Mouse (Mus musculus): Measurements from ENCODE around the gene Polg. TPM values are rescaled to one million over a fixed set of nuclear protein-coding genes. Genes with fewer than 3 reads are reported as not detected.

Gene Polg
- total and polyA plus RNA-seq, 3 experiments: 40.6 to 152 (median 87.4) TPM

DNA sequence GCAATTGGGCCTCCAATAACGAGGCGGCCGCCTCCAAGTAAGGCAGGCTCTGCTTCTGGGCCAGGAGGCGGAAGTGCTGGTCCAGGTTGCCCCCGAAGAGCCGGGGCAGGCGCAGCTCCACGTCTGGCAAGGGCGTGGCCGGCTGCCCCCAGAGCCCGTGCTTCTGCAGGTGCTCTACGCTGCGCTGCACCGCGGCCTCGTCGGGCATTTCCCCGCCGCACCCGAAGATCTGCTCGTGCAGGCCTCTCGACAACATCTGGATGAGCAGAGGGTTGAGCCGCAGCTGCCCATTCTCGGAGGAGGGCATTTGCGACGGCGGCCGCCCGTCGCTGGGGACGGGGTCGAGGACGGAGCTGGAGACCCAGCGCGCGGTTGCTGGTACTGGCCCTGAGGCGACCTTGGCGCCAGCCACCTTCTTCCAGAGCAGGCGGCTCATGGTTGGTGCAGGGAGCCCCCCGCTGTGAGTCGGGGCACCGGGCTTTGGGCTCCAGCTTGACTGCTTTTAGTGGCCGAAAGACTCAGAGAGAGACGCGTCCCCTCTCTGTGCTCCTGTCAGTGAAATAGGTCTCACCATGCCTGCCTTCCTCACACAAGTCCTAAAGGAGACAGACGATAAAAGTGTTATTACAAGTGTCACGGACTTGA, 1.3 kb downstream of the Polg start:
- no peak for TF ChIP-seq GATA1 (IDR thresholded peaks at IDR 0.05; ENCODE audit: borderline replicate concordance, low read length)
- TF ChIP-seq POLR2AphosphoS5 (IDR thresholded peaks at IDR 0.05; ENCODE audit: insufficient replicate concordance, low read depth, low read length): no peak
- no peak for TF ChIP-seq GATA2 (IDR thresholded peaks at IDR 0.05; ENCODE audit: borderline replicate concordance, low read depth, low read length)
- no peak for TF ChIP-seq CTCF (IDR thresholded peaks at IDR 0.05; ENCODE audit: low read depth, low read length)
- no peak for TF ChIP-seq TAL1 (conservative IDR thresholded peaks at IDR 0.05; ENCODE audit: low read depth, low read length)
- H3K36me3 ChIP-seq (replicated peaks): peaks cover 49% of the 10 kb centered on the region
- ATAC-seq (ENCODE audit: extremely low read depth, insufficient number of reproducible peaks, low FRiP score, poor library complexity, severe bottlenecking) (no peak), DNase-seq (ENCODE audit: low spot score) (peak; percentile 64)
- H3K4me3 ChIP-seq (ENCODE audit: low read depth, low read length): peak overlapping the region; percentile 85
- H3K27me3 ChIP-seq (ENCODE audit: insufficient read depth, low read length): no peaks in the 10 kb centered on the region
- H3K4me1 ChIP-seq (ENCODE audit: insufficient read depth, low read depth, low read length): peaks cover 74% of the 10 kb centered on the region
- H3K9me3 ChIP-seq (replicated peaks): no peaks in the 10 kb centered on the region

DNA sequence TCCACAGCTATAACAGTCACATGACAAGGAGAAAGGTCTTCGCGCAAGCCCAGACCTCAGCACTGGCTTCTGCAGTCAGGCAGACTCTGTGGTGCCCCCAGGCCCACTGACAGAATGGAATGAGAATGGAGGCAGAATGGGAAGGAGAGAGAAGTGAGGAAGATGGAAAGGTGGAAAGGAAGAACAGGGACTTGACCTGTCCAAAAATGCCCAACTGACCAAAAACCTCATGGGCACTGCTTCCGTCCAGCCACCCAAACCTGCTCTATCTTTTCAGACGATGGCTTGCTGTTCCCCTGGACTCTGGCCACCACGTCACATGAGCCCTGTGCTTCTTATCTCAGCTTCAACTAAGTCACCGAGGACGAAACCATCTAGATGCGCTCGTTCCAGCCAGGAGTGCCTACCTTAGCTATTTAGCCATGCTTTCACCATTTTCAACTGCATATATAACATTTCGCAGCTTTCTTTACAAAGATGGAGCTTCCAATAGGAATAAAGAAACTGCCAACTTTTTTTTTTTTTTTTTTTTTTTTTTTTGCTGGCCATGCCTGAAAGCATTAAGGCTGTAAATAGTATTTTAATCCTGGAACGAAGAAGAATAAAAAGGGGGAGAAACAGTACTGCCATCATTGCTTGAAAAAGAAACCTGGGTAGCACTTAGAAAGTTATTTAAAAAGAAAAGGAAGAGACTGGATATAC, 2.6 kb downstream of the Polg start:
- H3K36me3 ChIP-seq (replicated peaks): peaks cover 63% of the 10 kb centered on the region
- no peak for DNase-seq (ENCODE audit: low spot score)
- H3K9me3 ChIP-seq (replicated peaks): no peaks in the 10 kb centered on the region
- no peak for ATAC-seq (ENCODE audit: extremely low read depth, insufficient number of reproducible peaks, low FRiP score, poor library complexity, severe bottlenecking)
- no peaks in the 10 kb centered on the region for H3K27me3 ChIP-seq (ENCODE audit: insufficient read depth, low read length)
- peaks cover 61% of the 10 kb centered on the region for H3K4me1 ChIP-seq (ENCODE audit: insufficient read depth, low read depth, low read length)
- peak overlapping the region; percentile 52; the same call in 1 of the 2 replicates for H3K4me3 ChIP-seq (ENCODE audit: low read depth, low read length)
- TF ChIP-seq GATA1 (IDR thresholded peaks at IDR 0.05; ENCODE audit: borderline replicate concordance, low read length) (no peak), GATA2 (IDR thresholded peaks at IDR 0.05; ENCODE audit: borderline replicate concordance, low read depth, low read length) (no peak), TAL1 (conservative IDR thresholded peaks at IDR 0.05; ENCODE audit: low read depth, low read length) (no peak), POLR2AphosphoS5 (IDR thresholded peaks at IDR 0.05; ENCODE audit: insufficient replicate concordance, low read depth, low read length) (no peak), CTCF (IDR thresholded peaks at IDR 0.05; ENCODE audit: low read depth, low read length) (no peak)

DNA sequence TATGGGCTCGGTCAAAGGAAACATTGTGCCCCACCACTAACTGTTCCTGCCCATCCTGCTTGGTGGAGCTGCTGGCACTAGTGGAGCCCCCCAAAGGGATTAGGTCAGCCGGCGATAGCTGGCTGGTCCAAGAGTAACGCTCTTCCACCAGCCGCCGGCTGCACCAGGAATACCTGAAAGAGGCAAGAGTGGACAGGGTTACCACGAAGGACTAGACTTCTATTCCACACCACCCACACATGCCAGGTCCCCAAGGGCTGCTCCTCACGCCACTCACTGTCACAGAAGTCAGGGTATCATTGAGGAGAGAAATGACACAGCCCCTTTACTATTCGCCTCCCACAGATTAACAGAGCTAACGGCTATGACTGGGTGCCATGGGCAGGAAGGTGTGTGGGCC, 4.4 kb downstream of the Polg start:
- Histone ChIP-seq H3K4me3 (ENCODE audit: low read depth, low read length) (no peak overlapping the region), H3K36me3 (replicated peaks) (peaks cover 81% of the 10 kb centered on the region), H3K4me1 (ENCODE audit: insufficient read depth, low read depth, low read length) (peaks cover 46% of the 10 kb centered on the region), H3K9me3 (replicated peaks) (no peaks in the 10 kb centered on the region), H3K27me3 (ENCODE audit: insufficient read depth, low read length) (no peaks in the 10 kb centered on the region)
- TF ChIP-seq GATA2 (IDR thresholded peaks at IDR 0.05; ENCODE audit: borderline replicate concordance, low read depth, low read length): no peak
- TF ChIP-seq GATA1 (IDR thresholded peaks at IDR 0.05; ENCODE audit: borderline replicate concordance, low read length): no peak
- no peak for TF ChIP-seq TAL1 (conservative IDR thresholded peaks at IDR 0.05; ENCODE audit: low read depth, low read length)
- no peak for TF ChIP-seq CTCF (IDR thresholded peaks at IDR 0.05; ENCODE audit: low read depth, low read length)
- TF ChIP-seq POLR2AphosphoS5 (IDR thresholded peaks at IDR 0.05; ENCODE audit: insufficient replicate concordance, low read depth, low read length): no peak
- DNase-seq (ENCODE audit: low spot score): no peak
- ATAC-seq (ENCODE audit: extremely low read depth, insufficient number of reproducible peaks, low FRiP score, poor library complexity, severe bottlenecking): no peak

DNA sequence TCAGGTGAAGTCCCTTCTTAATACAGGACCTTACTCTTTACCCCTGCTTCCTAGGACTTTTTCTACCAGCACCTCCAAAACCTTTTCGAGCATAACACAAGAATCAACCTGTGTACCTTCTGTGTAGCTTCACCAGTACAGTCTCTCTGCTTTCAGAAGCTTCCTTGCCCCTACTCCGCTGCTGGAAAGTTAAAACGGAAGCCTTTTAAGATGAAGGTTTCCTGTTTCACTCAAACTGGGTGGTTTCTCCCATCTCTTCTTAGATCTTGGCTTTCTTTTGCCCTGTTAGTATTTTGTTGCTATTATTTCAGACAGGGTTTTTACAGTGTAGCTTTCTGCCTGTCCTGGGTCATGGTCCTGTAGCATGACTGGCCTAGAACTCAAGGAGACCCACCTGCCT, 18.7 kb downstream of the Polg start:
- Histone ChIP-seq H3K4me1 (ENCODE audit: insufficient read depth, low read depth, low read length) (no peaks in the 10 kb centered on the region; the same call in 1 of the 2 replicates), H3K4me3 (ENCODE audit: low read depth, low read length) (no peak overlapping the region), H3K27me3 (ENCODE audit: insufficient read depth, low read length) (no peaks in the 10 kb centered on the region), H3K9me3 (replicated peaks) (no peaks in the 10 kb centered on the region), H3K36me3 (replicated peaks) (peaks cover 100% of the 10 kb centered on the region)
- ATAC-seq (ENCODE audit: extremely low read depth, insufficient number of reproducible peaks, low FRiP score, poor library complexity, severe bottlenecking) (no peak), DNase-seq (ENCODE audit: low spot score) (no peak)
- TF ChIP-seq POLR2AphosphoS5 (IDR thresholded peaks at IDR 0.05; ENCODE audit: insufficient replicate concordance, low read depth, low read length) (no peak), GATA1 (IDR thresholded peaks at IDR 0.05; ENCODE audit: borderline replicate concordance, low read length) (no peak), TAL1 (conservative IDR thresholded peaks at IDR 0.05; ENCODE audit: low read depth, low read length) (no peak), CTCF (IDR thresholded peaks at IDR 0.05; ENCODE audit: low read depth, low read length) (no peak), GATA2 (IDR thresholded peaks at IDR 0.05; ENCODE audit: borderline replicate concordance, low read depth, low read length) (no peak)

DNA sequence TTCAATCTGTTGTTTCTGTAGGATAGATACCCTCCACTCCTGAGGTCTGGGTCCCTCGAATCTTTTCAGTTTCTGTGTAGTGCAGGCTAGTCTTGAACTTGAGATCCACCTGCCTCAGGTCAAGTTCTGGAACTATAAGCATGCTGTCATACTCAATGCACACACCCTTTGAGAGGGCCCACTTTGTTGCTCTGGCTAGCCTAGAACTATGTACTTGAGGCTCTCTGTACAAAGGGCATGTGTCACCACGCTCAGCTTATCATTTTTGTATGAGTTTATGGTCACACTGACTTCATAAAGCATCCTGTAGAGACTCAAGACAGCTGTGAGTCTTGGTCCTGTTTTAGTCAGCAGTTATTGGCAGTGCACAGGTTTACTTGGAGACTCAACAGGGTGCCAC, 19.1 kb downstream of the Polg start:
- no peak overlapping the region for H3K4me3 ChIP-seq (ENCODE audit: low read depth, low read length)
- no peaks in the 10 kb centered on the region for H3K27me3 ChIP-seq (ENCODE audit: insufficient read depth, low read length)
- no peaks in the 10 kb centered on the region for H3K9me3 ChIP-seq (replicated peaks)
- no peak for ATAC-seq (ENCODE audit: extremely low read depth, insufficient number of reproducible peaks, low FRiP score, poor library complexity, severe bottlenecking)
- no peak for TF ChIP-seq POLR2AphosphoS5 (IDR thresholded peaks at IDR 0.05; ENCODE audit: insufficient replicate concordance, low read depth, low read length)
- no peak for TF ChIP-seq TAL1 (conservative IDR thresholded peaks at IDR 0.05; ENCODE audit: low read depth, low read length)
- no peak for TF ChIP-seq CTCF (IDR thresholded peaks at IDR 0.05; ENCODE audit: low read depth, low read length)
- TF ChIP-seq GATA1 (IDR thresholded peaks at IDR 0.05; ENCODE audit: borderline replicate concordance, low read length): no peak
- TF ChIP-seq GATA2 (IDR thresholded peaks at IDR 0.05; ENCODE audit: borderline replicate concordance, low read depth, low read length): no peak
- peaks cover 99% of the 10 kb centered on the region for H3K36me3 ChIP-seq (replicated peaks)
- no peaks in the 10 kb centered on the region; the same call in 1 of the 2 replicates for H3K4me1 ChIP-seq (ENCODE audit: insufficient read depth, low read depth, low read length)
- no peak for DNase-seq (ENCODE audit: low spot score)

DNA sequence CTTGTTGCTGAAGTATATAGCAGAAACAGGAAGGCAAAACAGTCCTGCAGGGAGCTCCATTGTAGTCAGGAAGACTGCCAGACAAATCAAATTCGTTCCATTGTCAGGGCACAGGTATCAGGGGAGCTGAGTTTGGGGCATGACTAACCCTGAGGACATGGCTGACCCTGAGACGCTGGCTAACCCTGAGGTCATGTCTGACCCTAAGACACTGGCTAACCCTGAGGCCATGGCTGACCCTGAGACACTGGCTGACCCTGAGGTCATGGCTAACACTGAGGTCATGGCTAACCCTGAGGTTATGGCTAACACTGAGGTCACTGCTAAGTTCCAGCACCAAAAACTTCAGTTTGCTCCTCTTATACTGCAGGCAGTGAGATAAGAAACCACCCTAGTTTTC, 26.1 kb downstream of the Polg start:
- H3K9me3 ChIP-seq (replicated peaks): no peaks in the 10 kb centered on the region
- H3K27me3 ChIP-seq (ENCODE audit: insufficient read depth, low read length): no peaks in the 10 kb centered on the region
- H3K36me3 ChIP-seq (replicated peaks): peaks cover 87% of the 10 kb centered on the region
- ATAC-seq (ENCODE audit: extremely low read depth, insufficient number of reproducible peaks, low FRiP score, poor library complexity, severe bottlenecking): no peak
- no peak overlapping the region for H3K4me3 ChIP-seq (ENCODE audit: low read depth, low read length)
- no peak for DNase-seq (ENCODE audit: low spot score)
- TF ChIP-seq POLR2AphosphoS5 (IDR thresholded peaks at IDR 0.05; ENCODE audit: insufficient replicate concordance, low read depth, low read length): no peak
- TF ChIP-seq GATA1 (IDR thresholded peaks at IDR 0.05; ENCODE audit: borderline replicate concordance, low read length): no peak
- TF ChIP-seq CTCF (IDR thresholded peaks at IDR 0.05; ENCODE audit: low read depth, low read length): no peak
- no peak for TF ChIP-seq TAL1 (conservative IDR thresholded peaks at IDR 0.05; ENCODE audit: low read depth, low read length)
- TF ChIP-seq GATA2 (IDR thresholded peaks at IDR 0.05; ENCODE audit: borderline replicate concordance, low read depth, low read length): no peak
- H3K4me1 ChIP-seq (ENCODE audit: insufficient read depth, low read depth, low read length): peaks cover 6% of the 10 kb centered on the region; the same call in 1 of the 2 replicates
